Mouse (Mus musculus): ENCODE measurements around the gene Fam170b. TPM values are rescaled to one million over a fixed set of nuclear protein-coding genes. Genes with fewer than 3 reads are reported as not detected.

Gene Fam170b
- polyA plus RNA-seq, 1 experiment from 2014 or later = 0.11 TPM

DNA sequence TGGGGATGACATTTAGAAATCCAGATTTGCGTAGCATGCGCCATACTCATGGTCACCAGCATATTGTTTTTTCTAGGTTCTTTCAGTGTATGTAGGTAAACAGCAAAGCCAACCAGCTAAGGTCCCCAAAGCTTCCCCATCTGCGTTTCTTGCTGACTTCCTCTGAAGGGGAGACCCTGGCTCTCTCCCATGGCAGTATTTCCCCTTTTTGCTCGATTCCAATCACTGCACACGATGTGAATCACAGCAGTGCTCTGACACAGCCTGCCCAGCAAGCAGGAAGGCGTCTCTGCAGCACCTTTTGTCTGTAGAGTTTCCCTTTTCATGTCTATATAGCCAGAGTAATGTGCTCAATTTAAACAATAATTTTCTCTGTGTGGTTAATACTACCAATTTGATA, 21.3 kb upstream of the Fam170b start:
- Histone ChIP-seq H3K4me2 (no peak overlapping the region), H3K4me3 (no peak overlapping the region), H3K27ac (no peak overlapping the region), H3K9me3 (no peaks in the 10 kb centered on the region), H3K27me3 (no peaks in the 10 kb centered on the region), H3K36me3 (no peaks in the 10 kb centered on the region), H3K4me1 (peaks cover 7% of the 10 kb centered on the region; the same call in 1 of the 2 replicates), H3K9ac (no peak overlapping the region)
- 66% methylated on average over 6 of the region's 6 CpGs for WGBS
- ATAC-seq (ENCODE audit: borderline replicate concordance, extremely low read depth, low FRiP score, low TSS enrichment) = no peak

DNA sequence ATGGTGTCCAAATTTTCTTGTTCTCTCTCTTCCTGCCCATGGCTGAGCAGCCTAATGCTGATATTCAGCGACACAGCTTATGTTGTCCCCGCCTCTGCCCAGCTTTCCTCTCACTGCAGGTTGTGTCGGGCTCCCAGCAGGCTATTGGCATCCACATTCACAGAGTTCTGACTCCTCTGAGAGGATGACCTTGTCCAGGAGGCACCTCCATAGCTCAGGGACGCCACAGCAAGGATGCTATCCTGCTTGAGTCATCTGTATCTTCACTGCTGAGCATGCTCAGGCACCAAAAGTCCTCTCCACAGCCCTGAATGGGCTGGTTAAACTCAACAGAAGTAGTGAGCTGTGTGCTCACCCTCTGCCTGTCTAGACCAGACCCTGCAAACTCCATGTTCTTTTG, 18.8 kb upstream of the Fam170b start:
- Histone ChIP-seq H3K27me3 (no peaks in the 10 kb centered on the region), H3K4me2 (no peak overlapping the region), H3K4me1 (peaks cover 24% of the 10 kb centered on the region), H3K4me3 (no peak overlapping the region), H3K9me3 (no peaks in the 10 kb centered on the region), H3K27ac (no peak overlapping the region), H3K9ac (no peak overlapping the region), H3K36me3 (no peaks in the 10 kb centered on the region)
- WGBS = 56% methylated on average over 4 of the region's 4 CpGs
- 0 out of 2 replicates have a peak, but pooled peaks have one; percentile 19 for ATAC-seq (ENCODE audit: borderline replicate concordance, extremely low read depth, low FRiP score, low TSS enrichment)

DNA sequence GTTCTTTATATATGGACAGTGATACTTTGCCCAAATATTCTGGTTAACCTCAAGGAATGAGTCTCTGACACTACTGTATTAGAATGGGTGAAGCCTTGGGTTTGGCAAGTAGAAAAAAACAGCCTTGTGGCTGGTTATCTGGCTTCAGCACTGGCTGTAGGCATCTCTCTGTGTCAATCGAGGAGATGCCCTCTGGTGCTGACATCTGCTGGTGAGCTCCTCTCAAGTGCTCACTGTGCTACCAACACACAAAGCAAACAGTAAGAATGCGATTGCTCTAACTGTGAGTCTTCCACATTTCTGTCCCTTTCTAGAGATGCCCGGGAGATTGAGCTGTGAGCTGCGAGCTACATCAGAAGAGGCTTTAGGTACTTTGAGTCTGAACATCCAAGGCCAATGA, 17.2 kb upstream of the Fam170b start:
- ATAC-seq (ENCODE audit: borderline replicate concordance, extremely low read depth, low FRiP score, low TSS enrichment) = no peak
- no peaks in the 10 kb centered on the region for H3K27me3 ChIP-seq
- H3K27ac ChIP-seq = no peak overlapping the region
- no peaks in the 10 kb centered on the region for H3K36me3 ChIP-seq
- H3K4me3 ChIP-seq = no peak overlapping the region
- H3K4me1 ChIP-seq = peaks cover 24% of the 10 kb centered on the region
- H3K9me3 ChIP-seq = no peaks in the 10 kb centered on the region
- WGBS = 59% methylated on average over 4 of the region's 4 CpGs
- H3K4me2 ChIP-seq = no peak overlapping the region
- H3K9ac ChIP-seq = no peak overlapping the region

DNA sequence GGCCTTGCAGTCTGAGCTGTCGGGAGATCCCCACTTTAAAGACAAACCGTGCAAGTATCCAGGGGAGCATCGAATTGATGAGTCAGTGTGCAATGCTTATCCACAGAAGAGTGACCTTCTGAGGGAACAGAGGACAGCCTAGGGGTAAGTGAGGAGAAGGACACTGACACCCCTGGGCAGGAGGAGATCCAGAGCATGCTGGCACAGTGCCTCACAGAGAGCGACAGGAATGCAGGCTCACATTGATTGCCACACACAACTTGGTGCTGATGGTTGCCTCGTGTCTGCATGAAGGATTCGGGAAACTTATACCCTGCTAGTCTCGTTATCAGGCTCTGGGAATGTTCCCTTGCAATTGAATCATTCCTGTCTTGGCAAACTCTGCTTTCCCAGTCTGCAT, 16.5 kb upstream of the Fam170b start:
- peak; percentile 65; the same call in 1 of the 2 replicates for ATAC-seq (ENCODE audit: borderline replicate concordance, extremely low read depth, low FRiP score, low TSS enrichment)
- Histone ChIP-seq H3K27me3 (no peaks in the 10 kb centered on the region), H3K9ac (no peak overlapping the region), H3K4me2 (no peak overlapping the region), H3K4me1 (peaks cover 24% of the 10 kb centered on the region), H3K4me3 (no peak overlapping the region), H3K9me3 (no peaks in the 10 kb centered on the region), H3K36me3 (no peaks in the 10 kb centered on the region), H3K27ac (0 out of 2 replicates have a peak overlapping the region, but pooled peaks have one; percentile 5)
- 51% methylated on average over 7 of the region's 7 CpGs for WGBS

DNA sequence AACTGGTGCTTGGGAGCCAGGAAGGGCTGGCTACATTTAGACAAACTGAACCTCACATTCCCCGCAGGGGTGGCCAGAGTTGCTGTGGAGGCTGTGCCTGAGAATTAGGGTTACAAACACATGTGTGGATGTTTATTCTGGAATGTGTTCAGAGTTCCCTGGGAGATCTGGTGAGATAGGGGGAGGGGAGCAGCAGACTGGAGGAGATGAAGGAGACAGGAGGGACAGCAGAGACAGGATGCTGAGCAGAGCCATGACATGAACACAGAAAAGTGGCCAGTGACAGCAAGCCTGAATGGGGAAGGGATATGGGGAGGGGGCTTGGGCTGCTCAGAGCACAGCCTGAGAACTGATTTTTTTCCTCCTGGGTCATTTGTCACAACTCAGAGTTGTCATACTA, 14.5 kb upstream of the Fam170b start:
- no peak for ATAC-seq (ENCODE audit: borderline replicate concordance, extremely low read depth, low FRiP score, low TSS enrichment)

DNA sequence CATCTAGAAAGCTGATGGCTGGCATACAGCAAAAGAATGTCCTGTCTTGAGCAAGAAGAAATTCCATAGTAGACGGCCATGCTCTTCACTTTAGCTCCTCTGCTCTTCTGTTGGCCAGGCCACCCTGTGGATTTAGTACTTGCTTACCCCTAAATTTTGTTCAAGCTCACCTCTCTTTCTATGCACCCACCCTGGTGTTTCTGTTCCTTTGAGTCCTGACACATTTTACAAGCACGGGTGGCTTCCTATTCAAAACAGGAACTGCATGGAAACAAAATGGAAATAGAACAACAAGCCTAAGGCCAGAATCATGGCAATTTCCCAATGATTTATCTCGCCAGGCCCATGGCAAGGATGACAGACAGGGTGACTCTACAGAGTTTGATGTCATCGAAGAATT, 10.9 kb upstream of the Fam170b start:
- H3K27me3 ChIP-seq = no peaks in the 10 kb centered on the region
- no peak overlapping the region for H3K4me2 ChIP-seq
- no peaks in the 10 kb centered on the region for H3K9me3 ChIP-seq
- H3K4me1 ChIP-seq = peaks cover 52% of the 10 kb centered on the region
- H3K4me3 ChIP-seq = no peak overlapping the region
- WGBS = 72% methylated on average over 4 of the region's 4 CpGs
- no peak overlapping the region for H3K9ac ChIP-seq
- no peak for ATAC-seq (ENCODE audit: borderline replicate concordance, extremely low read depth, low FRiP score, low TSS enrichment)
- H3K36me3 ChIP-seq = no peaks in the 10 kb centered on the region
- no peak overlapping the region for H3K27ac ChIP-seq

More for the DNA sequence above, 14.5 kb upstream of the Fam170b start:
- no peaks in the 10 kb centered on the region for H3K36me3 ChIP-seq
- no peak overlapping the region for H3K4me2 ChIP-seq
- no peaks in the 10 kb centered on the region for H3K27me3 ChIP-seq
- H3K9ac ChIP-seq = no peak overlapping the region
- no peak overlapping the region for H3K4me3 ChIP-seq
- H3K9me3 ChIP-seq = no peaks in the 10 kb centered on the region
- H3K27ac ChIP-seq = no peak overlapping the region
- peaks cover 31% of the 10 kb centered on the region for H3K4me1 ChIP-seq
- WGBS = 31% methylated on average over 1 of the region's 1 CpGs

DNA sequence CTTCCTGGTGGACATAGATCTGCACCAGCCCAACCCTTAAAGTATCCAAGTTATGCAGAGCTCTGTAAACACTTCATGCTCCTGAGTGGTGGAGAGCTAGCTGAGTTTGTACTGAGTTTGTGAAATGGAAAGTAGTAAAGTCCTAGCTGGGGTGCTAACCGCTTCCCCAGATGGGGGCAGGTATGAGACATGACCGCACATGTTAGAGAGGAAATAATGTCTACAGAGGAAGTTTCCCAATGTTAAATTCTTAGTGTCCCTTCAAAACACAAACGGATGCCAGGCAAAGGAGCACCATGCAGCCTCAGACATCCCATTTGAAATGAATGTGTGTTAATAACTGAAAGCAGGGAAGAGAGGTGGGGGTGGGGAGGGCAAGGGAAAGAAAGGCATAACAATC, 9.9 kb upstream of the Fam170b start:
- WGBS = 48% methylated on average over 3 of the region's 3 CpGs
- peaks cover 58% of the 10 kb centered on the region for H3K4me1 ChIP-seq

DNA sequence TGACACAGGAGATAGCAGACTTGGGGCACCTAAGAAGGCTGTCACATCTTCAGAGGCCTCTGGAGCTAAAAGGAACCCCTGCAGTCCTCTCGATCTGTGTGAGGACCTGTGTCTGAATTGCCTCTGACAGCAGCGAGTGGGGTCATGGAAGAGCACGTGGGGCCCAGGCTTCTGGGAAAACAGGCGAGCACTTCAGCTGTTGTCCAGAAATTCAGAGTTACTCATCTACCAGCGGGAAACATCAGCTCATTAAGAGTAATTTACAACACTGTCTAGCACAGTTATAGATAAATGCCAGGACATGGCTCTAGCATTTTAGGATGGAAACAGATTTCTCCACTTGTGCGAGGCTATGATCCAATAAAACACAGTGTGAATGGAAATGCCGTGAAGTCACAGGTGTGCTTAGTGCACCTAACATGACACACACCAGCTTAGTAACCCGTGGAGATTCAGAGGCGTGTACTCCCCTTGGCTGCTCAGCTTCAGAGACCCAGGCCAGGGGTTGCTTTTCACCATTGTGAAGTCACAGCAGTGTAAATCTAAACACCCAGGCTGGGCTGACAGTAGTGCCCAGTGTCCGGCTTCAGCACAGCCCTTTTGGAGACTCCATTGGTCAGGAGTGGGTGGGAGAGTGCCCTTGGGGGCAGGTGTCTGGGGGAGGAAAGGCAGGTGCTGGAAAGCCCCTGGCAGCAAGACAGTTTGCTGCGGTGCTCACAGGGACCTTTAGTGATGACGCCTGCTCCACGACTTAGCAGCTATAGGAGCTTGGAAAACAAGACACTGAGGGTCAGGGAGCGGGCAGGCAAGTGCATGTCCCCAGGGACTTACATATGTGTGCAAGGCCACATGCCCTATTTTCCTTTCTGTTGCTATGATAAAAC, 9.3 kb upstream of the Fam170b start:
- peak overlapping the region; percentile 78 for H3K27ac ChIP-seq
- no peaks in the 10 kb centered on the region for H3K9me3 ChIP-seq
- WGBS = 38% methylated on average over 14 of the region's 14 CpGs
- no peak overlapping the region for H3K9ac ChIP-seq
- no peaks in the 10 kb centered on the region for H3K36me3 ChIP-seq
- ATAC-seq (ENCODE audit: borderline replicate concordance, extremely low read depth, low FRiP score, low TSS enrichment) = no peak
- no peaks in the 10 kb centered on the region for H3K27me3 ChIP-seq
- no peak overlapping the region for H3K4me3 ChIP-seq
- H3K4me2 ChIP-seq = no peak overlapping the region
- peaks cover 52% of the 10 kb centered on the region for H3K4me1 ChIP-seq

More for the DNA sequence above, 9.9 kb upstream of the Fam170b start:
- Histone ChIP-seq H3K27ac (peak overlapping the region; percentile 78), H3K4me2 (no peak overlapping the region), H3K9ac (no peak overlapping the region), H3K9me3 (no peaks in the 10 kb centered on the region), H3K36me3 (no peaks in the 10 kb centered on the region), H3K27me3 (no peaks in the 10 kb centered on the region), H3K4me3 (no peak overlapping the region)
- no peak for ATAC-seq (ENCODE audit: borderline replicate concordance, extremely low read depth, low FRiP score, low TSS enrichment)

DNA sequence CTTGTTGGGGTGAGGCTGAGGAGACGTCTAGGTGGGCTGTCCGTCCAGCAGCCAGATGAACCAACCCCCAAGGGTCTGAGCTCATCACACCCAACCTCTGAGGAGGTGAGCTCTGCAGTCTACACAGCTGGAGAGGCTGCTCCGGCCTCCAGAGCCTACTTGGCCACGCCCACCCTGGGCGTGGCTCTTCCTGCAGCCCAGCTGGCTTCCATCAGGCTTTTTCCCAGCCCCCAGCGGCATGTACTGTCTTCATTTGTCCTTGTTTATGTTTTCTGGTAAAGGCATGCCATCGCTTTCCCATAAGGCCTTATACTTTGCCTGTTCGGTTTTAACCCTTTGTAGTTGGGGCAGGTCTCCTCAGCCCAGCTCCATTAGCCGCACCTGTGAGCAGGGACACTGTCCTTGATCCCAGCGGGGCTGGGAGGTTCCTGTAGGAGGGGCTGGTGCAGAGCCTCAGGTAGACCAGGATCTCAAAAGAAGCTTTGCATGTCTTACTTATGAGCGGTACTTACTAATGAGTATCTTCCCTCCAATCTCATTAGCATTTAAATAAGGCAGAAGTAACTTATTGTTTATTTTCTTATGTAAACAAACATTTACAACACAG, 8.2 kb upstream of the Fam170b start:
- peak overlapping the region; percentile 93 for H3K27ac ChIP-seq

DNA sequence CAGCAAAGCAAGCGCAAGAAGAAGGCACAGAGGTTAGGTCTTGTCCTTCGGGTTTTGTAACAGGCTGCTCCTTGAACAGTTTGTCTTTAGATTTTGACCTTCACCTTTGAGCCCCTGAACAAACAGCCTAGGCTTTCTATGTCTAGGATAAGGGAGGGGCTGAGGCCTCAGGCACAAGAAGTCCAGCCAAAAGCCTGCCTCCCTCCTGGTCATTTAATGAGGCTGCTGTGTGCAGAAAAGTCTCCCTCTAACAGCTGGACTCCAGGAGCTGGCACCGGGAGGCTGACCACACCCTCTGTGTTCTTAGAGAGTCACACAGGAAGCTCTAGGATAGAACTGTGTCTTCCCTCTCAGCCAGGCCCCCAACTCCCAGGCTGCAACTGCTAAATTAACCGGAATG, 6.6 kb upstream of the Fam170b start:
- ATAC-seq (ENCODE audit: borderline replicate concordance, extremely low read depth, low FRiP score, low TSS enrichment) = peak; percentile 63; the same call in 1 of the 2 replicates

More for the DNA sequence above, 8.2 kb upstream of the Fam170b start:
- Histone ChIP-seq H3K9ac (no peak overlapping the region), H3K27me3 (no peaks in the 10 kb centered on the region), H3K9me3 (no peaks in the 10 kb centered on the region), H3K4me1 (peaks cover 50% of the 10 kb centered on the region), H3K4me2 (peak overlapping the region; percentile 4; the same call in 1 of the 2 replicates), H3K36me3 (no peaks in the 10 kb centered on the region), H3K4me3 (no peak overlapping the region)
- WGBS = 4% methylated on average over 11 of the region's 11 CpGs
- peak; percentile 74 for ATAC-seq (ENCODE audit: borderline replicate concordance, extremely low read depth, low FRiP score, low TSS enrichment)

DNA sequence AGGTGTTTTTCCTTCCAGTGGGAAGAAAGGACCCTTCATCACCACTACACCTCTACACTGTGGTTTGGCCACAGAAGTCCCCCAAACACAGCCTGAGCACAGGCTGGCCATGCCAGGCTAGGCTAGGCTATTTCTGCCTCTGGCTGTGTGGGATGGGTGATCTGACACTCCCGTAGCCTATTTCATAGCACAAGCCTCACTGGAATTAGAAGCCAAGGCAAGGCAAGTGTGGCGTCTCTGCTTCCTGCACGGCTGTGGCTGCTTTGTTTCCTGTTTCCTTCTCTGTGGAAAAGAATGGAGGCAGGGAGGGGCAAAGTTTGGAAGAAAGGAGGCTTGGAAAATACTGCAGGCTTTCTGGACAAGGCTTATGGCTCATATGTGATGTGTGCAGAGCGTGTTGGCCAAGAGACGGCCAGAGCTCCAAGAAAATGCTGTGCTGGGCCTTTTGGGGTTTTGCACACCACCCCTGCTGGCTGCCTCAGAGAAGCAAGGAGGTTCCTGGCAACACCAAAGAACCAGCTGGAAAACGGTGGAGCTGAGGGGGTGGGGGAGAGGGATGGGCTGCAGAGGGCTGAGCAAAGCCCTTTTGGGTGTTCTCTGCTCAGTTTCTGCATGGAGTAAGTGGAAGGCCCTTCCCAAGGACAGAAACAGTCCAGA, 5.6 kb upstream of the Fam170b start:
- H3K4me2 ChIP-seq = no peak overlapping the region
- H3K27ac ChIP-seq = peak overlapping the region; percentile 93
- H3K9ac ChIP-seq = no peak overlapping the region
- ATAC-seq (ENCODE audit: borderline replicate concordance, extremely low read depth, low FRiP score, low TSS enrichment) = peak; percentile 44; the same call in 1 of the 2 replicates
- 27% methylated on average over 6 of the region's 6 CpGs for WGBS
- H3K4me3 ChIP-seq = no peak overlapping the region
- H3K27me3 ChIP-seq = no peaks in the 10 kb centered on the region
- H3K9me3 ChIP-seq = no peaks in the 10 kb centered on the region
- H3K36me3 ChIP-seq = no peaks in the 10 kb centered on the region
- peaks cover 54% of the 10 kb centered on the region for H3K4me1 ChIP-seq

More for the DNA sequence above, 6.6 kb upstream of the Fam170b start:
- WGBS = 23% methylated on average over 4 of the region's 4 CpGs
- Histone ChIP-seq H3K4me2 (no peak overlapping the region), H3K27ac (peak overlapping the region; percentile 93), H3K4me1 (peaks cover 50% of the 10 kb centered on the region), H3K4me3 (no peak overlapping the region), H3K27me3 (no peaks in the 10 kb centered on the region), H3K36me3 (no peaks in the 10 kb centered on the region), H3K9me3 (no peaks in the 10 kb centered on the region), H3K9ac (no peak overlapping the region)
